Mouse (Mus musculus) naive thymus-derived CD4-positive, alpha-beta T cell, adult 2 months (primary cell): Measurements from ENCODE around the gene Mylpf.

Experiments
- DNase-seq: peaks from one replicate; pipeline ENCODE4 v3.0.0-alpha.2; 2011; ENCODE audit warnings: low read depth

The Mylpf gene

DNA sequence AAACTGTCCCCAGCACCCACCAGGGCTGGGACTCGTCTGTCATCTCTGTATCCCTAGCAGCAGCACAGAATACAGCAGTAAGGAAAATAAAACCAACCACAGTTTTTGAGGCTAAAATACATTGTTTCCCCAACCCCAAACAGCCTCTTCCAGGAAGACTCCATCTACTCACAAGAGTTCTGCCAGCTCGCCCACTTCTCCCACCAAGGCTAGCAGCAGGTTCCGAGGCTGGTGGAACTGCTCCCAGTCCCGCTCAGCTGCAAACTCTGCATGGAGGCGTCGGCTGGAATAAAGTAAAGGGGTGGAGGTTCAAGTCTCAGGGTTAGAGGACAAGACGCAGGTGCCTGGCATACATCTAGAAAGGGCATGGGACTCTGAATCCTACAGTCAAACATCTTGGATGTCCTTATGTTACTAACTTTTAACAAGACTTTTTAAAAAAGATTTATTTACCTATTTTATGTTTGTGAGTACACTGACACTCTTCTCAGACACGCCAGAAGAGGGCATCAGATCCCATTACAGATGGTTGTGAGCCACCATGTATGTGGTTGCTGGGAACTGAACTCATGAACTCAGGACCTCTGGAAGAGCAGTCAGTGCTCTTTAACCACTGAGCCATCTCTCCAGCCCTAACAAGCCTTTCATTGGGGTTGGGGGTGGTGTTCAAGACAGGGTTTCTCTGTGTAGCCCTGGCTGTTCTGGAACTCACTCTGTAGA lies 50.7 kb downstream of the Mylpf start:
- no peak for DNase-seq

DNA sequence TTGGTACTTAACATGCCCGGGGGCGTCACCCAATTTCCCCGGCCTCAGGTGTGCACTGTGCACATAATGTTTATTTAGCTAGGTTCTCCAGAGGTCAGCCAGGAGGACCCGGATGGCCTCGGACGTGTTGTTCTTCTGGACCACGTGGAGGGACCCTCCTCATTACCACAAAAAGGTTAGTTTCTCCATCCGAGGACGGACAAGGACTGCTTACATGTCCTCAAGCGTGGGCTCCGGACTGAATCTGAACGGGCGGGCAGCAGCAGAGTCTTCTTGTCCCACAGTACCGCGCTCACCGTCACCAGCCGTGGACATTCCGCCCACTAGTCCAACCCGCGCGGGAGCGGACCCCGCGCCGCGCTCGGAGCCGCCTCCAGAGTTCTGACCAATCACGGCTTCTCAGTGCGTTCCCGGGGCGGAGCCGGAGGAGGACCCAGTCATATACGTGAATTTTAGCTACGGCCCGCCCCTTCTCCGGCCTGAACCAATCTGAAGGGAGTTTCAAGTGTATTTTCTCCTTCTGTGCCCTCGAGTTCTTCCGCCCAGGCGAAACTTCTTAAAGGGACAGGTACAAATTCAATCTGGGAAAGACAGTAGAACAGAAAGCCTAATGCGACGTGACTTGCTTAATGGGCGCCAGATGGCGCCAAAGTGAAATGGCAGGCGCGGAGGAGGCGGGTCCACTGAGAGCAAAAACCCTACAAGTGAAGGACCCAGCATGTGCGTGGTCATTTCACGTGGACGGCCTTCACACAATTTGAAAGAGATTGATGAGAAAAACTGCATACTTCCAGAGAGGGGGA lies 51.8 kb downstream of the Mylpf start, which contains the start of gene Dctpp1:
Gene Dctpp1, minus strand, starts transcription at position 401 of the 803 bp plus-strand sequence.
- peak; percentile 98 for DNase-seq

DNA sequence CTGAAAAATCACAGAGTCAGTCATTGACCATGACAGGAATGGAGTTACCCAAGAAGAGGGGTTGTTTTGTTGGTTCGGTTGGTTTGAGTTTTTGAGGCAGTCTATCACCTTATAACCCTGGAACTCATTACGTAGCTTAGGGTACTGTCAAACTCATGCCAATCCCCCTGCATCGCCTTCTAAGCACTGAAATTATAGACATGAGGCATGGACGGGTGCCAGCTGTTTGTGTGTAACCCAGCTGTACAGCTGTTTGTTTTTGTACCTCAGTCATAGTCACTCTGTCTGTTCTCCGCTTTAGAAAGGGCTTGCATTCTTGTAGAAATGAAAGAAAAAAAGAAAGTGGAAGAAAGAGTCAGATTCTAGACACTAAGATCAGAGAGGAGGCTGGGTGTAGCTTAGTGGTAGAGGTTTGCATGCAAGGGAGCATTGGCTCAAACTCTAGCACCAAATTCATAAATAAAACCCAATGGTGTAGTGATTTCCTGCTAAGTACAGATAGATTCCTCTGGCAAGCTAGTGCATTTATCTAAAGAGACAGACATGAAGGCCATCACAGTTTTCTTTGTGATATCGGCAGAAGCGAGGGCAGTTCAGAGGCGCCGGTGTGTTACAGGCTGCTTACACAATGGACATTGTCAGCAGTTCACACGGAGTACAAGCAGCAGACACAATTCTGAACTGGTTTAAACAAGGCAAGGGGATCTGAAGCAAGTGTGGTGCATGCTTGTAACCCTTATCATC lies 53.7 kb downstream of the Mylpf start:
- DNase-seq: no peak

DNA sequence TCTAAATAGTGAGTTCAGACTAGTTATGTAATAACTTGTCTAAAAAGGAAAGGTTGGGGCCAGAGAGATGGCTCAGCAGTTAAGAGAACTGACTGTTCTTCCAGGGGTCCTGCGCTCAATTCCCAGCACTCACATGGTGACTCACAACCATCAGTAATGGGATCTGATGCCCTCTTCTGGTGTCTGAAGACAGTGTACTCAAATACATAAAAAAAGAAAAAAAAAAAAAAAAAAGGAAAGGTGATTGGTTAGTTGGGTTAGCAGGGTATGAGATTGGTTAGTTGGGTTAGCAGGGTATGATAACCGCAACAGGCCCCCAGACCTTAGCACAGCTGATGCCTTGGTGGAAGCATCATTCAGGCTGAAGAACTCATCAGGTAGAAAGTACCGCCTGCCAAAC lies 54.8 kb downstream of the Mylpf start:
- no peak for DNase-seq
